8 mouse cellular contexts compared by ENCODE assay signal in the genomic region with DNA sequence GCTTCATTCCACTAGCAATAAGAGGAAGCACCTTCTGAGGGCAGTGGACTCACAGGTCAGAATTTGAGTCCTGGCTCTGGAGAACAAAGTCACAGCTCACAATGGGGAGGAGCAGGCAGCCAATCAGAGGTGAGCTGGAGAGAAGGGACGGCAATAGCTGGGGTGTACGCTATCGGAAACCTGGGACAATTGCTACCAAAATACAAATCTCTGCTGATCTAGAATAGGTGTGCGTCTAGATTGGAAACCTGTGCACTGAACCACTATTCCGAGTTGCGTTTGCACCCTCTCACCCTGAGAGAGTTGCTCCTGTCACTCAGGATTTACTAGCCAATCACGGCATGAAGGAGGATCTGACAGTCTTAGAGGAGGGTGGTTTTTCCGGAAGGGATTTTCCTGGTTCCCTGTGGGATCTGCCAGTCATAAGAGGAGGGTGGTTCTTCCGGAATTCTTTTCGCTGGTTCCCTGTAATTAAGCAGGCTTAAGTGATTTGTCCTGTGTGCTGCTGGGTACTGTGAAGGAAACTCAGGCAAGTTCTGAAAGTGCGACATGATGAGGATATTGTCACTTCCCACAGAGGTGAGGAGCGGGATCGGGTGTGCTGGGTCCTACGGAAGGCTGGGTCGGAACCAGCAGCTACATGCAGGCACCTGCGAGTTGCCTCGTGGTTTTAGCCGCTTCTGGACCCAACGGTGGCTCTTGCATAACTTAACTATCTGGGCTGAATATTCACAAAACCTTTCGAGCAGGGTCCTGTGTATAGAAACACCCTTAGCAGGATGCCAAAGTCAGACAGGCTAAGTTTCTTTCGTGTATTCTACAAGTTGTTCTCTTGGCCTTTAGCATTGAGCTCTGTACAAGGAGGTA. TPM values are rescaled to one million over a fixed set of nuclear protein-coding genes. Genes with fewer than 3 reads are reported as not detected.
A peak's percentile ranks its signal among the peaks of the same experiment; 100 is the strongest.
DNase-seq lines count a peak whose midpoint lies in the region; ATAC-seq and TF ChIP-seq lines count a peak whose summit lies in the region.
"Not testable (repeated sequence)": the region's sequence is repeated elsewhere in the genome, so short reads cannot be mapped to it uniquely, and the experiment has no call there.

A gene (plus strand): TSS at position 486 of the 867 bp plus-strand sequence.

- WGBS in liver, embryonic 16.5 days (ENCODE audit: insufficient replicate concordance), result 2% methylated on average over 12 of the region's 21 CpGs
- under 1% methylated on average over 16 of the region's 21 CpGs for WGBS in neural tube, embryonic 14.5 days

- not testable (repeated sequence) for TF ChIP-seq CTCF in layer of hippocampus, adult 2 months (conservative IDR thresholded peaks at IDR 0.05)

- H3K27ac ChIP-seq in layer of hippocampus, adult 2 months, result peak within 1 kb of the TSS; percentile 75
- H3K27ac ChIP-seq in liver, embryonic 16.5 days (ENCODE audit: low read length); neural tube, embryonic 14.5 days (ENCODE audit: low read depth, low read length): not testable (repeated sequence)

- not testable (repeated sequence) for H3K27me3 ChIP-seq in liver, embryonic 16.5 days (ENCODE audit: control insufficient read depth, insufficient read depth, low read depth, low read length); neural tube, embryonic 14.5 days (ENCODE audit: control insufficient read depth, insufficient read depth, low read length)

- not testable (repeated sequence) for H3K36me3 ChIP-seq in liver, embryonic 16.5 days (ENCODE audit: control insufficient read depth, insufficient read depth); neural tube, embryonic 14.5 days (ENCODE audit: control insufficient read depth, insufficient read depth, low read length)

- H3K4me3 ChIP-seq in layer of hippocampus, adult 2 months, result peak within 1 kb of the TSS; percentile 67
- peak within 1 kb of the TSS; percentile 54 for H3K4me3 ChIP-seq in liver, embryonic 16.5 days (ENCODE audit: low read depth, low read length)
- H3K4me3 ChIP-seq in neural tube, embryonic 14.5 days (ENCODE audit: low read depth, low read length), result peak within 1 kb of the TSS; percentile 42

- H3K4me1 ChIP-seq in liver, embryonic 16.5 days (ENCODE audit: control insufficient read depth, low read depth, low read length); neural tube, embryonic 14.5 days (ENCODE audit: control insufficient read depth, insufficient read depth, low read length): not testable (repeated sequence)

- not testable (repeated sequence) for H3K9me3 ChIP-seq in liver, embryonic 16.5 days (replicated peaks; ENCODE audit: control insufficient read depth, low read length); neural tube, embryonic 14.5 days (ENCODE audit: control insufficient read depth, low read length)

- H3K9ac ChIP-seq in liver, embryonic 16.5 days (ENCODE audit: low read depth, low read length), result peak within 1 kb of the TSS; percentile 24; the same call in 1 of the 2 replicates
- peak within 1 kb of the TSS; percentile 34; the same call in 1 of the 2 replicates for H3K9ac ChIP-seq in neural tube, embryonic 14.5 days (replicated peaks; ENCODE audit: low read depth, low read length)

- peak; percentile 53 to 67 for ATAC-seq in hematopoietic stem cell, adult 5-6 weeks (replicated peaks in 1 of 2; ENCODE audit: insufficient read depth in 1 of 2, low FRiP score in 2 of 2, low TSS enrichment in 1 of 2, low read depth in 1 of 2, poor library complexity in 2 of 2, severe bottlenecking in 2 of 2)
- peak; percentile 99 for ATAC-seq in liver, embryonic 16.5 days (ENCODE audit: low read depth)
- peak; percentile 100 for ATAC-seq in neural tube, embryonic 14.5 days (ENCODE audit: low read depth)

- DNase-seq in WW6 (ENCODE audit: low read depth, low spot score), result peak; percentile 65
- DNase-seq in cerebellum, postnatal 36 days, result peak; percentile 48 to 69
- DNase-seq in frontal cortex, postnatal 14 days (ENCODE audit: low spot score in 2 of 2), result peak; percentile 77
- DNase-seq in layer of hippocampus, adult 2 months (ENCODE audit: low spot score in 2 of 2), result peak; percentile 82 to 95
- peak; percentile 4 to 6 for DNase-seq in thymus, adult 18-20 months

- H3K4me2 ChIP-seq in liver, embryonic 16.5 days (ENCODE audit: low read depth, low read length), result peak within 1 kb of the TSS; percentile 38
- H3K4me2 ChIP-seq in neural tube, embryonic 14.5 days (ENCODE audit: low read depth, low read length), result peak within 1 kb of the TSS; percentile 48

RNA-seq across cellular contexts. Expression of the gene that starts here (rescaled TPM):
- total RNA-seq in hematopoietic stem cell, adult 5-6 weeks (2017), result 1.5 and 2.1 TPM in 2 replicates
- total RNA-seq in layer of hippocampus, adult 2 months (2021), result 1 to 10 TPM; 7.4 to 8.5 TPM
- 0.96 and 0.97 TPM in 2 replicates for polyA plus RNA-seq in liver, embryonic 16.5 days (2015; fragmentation: Nextera tagmentation; extraction: Ambion mirVana)
- 3.1 and 4.1 TPM in 2 replicates for polyA plus RNA-seq in neural tube, embryonic 14.5 days (2014; fragmentation: Nextera tagmentation; extraction: Ambion mirVana)

Comparison
In these comparisons a context has a peak if more than half of its experiments do, and no peak if none do; other contexts are left out.
1. Peak in ATAC-seq, H3K4me3 ChIP-seq, H3K9ac ChIP-seq and H3K4me2 ChIP-seq in liver, embryonic 16.5 days; RNA of the gene not detected or under 1 TPM.
2. DNase-seq: peak in every context shown above with its lines; median percentile 88 in layer of hippocampus, adult 2 months; 77 in frontal cortex, postnatal 14 days; 65 in WW6; 58 in cerebellum, postnatal 36 days; 5 in thymus, adult 18-20 months.